In the genomic region with DNA sequence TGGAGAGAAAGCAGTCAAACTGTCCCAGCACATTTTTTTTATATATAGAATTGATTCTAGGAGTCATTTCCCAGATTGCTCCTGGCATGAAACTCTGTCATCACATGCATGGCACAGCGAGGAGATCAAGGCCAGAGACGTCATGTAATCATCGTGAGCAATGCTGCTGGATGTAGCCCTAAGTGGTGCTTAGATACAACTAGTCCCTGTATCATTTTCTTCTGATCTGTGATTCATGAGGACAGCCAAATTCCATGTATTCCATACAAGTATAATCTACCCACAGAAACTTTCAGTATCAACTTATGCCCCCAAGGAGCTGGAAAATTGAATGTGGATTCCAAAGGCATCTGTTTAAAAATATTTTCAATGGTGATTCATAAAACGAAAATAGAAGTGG, we compare ENCODE assay signal across 13 mouse cellular contexts.
"Had no signal": no experiment of that assay in that cellular context is flagged by ENCODE, and none has a peak within 500 bp of the region (broad histone marks: within the 10 kb centered on the region; RNA-seq: fewer than 3 reads in every experiment).

No protein-coding gene starts in this region.

- H3K27me3 ChIP-seq: limb, embryonic 15.5 days; liver, embryonic 12.5 days; midbrain, embryonic 15.5 days; neural tube, embryonic 12.5 days had no signal

- H3K9ac ChIP-seq: limb, embryonic 15.5 days; liver, embryonic 12.5 days; lung, embryonic 14.5 days; midbrain, embryonic 15.5 days; neural tube, embryonic 12.5 days had no signal

- H3K4me3 ChIP-seq: limb, embryonic 15.5 days; liver, embryonic 12.5 days; midbrain, embryonic 10.5 days; midbrain, embryonic 15.5 days; neural tube, embryonic 12.5 days had no signal

- H3K36me3 ChIP-seq: limb, embryonic 15.5 days; liver, embryonic 12.5 days; midbrain, embryonic 10.5 days; midbrain, embryonic 15.5 days; neural tube, embryonic 12.5 days had no signal

- H3K4me1 ChIP-seq: limb, embryonic 15.5 days; liver, embryonic 12.5 days; midbrain, embryonic 10.5 days; midbrain, embryonic 15.5 days; neural tube, embryonic 12.5 days had no signal

- H3K27ac ChIP-seq: limb, embryonic 15.5 days; liver, embryonic 12.5 days; midbrain, embryonic 10.5 days; midbrain, embryonic 15.5 days; neural tube, embryonic 12.5 days had no signal

- ATAC-seq: liver, embryonic 12.5 days; midbrain, embryonic 15.5 days had no signal

- DNase-seq: kidney, postnatal 36 days; layer of hippocampus, adult 9-11 months; layer of hippocampus, postnatal 36 days; lung, embryonic 14.5 days; lung, postnatal 10 days; lung, postnatal 4 days; thymus, adult 18-20 months; thymus, postnatal 14 days had no signal

- H3K9me3 ChIP-seq: limb, embryonic 15.5 days; liver, embryonic 12.5 days; midbrain, embryonic 10.5 days; midbrain, embryonic 15.5 days; neural tube, embryonic 12.5 days had no signal

- H3K4me2 ChIP-seq: limb, embryonic 15.5 days; liver, embryonic 12.5 days; lung, embryonic 14.5 days; midbrain, embryonic 15.5 days; neural tube, embryonic 12.5 days had no signal
